Mouse (Mus musculus) frontal cortex, adult (tissue): Measurements from ENCODE around the gene Cep95.
A peak's percentile ranks its signal among the peaks of the same experiment; 100 is the strongest.

ENCODE experiments used
- ATAC-seq: cut with Nextera tagmentation; 2 replicates; pipeline ENCODE4 v1.9.2; 2017; ENCODE audit warnings: mild to moderate bottlenecking, moderate library complexity, mixed read lengths; ENCODE audit not compliant: low TSS enrichment

Gene Cep95

GRCm38 (mm10) chr11:106814601-106815320, 25.7 kb downstream of the Cep95 start:
- ATAC-seq: peak; percentile 48

- ATAC-seq: no peak; the same call in none of the 2 replicates
Observed at GRCm38 (mm10) chr11:106815331-106815730, 26.3 kb downstream of the Cep95 start.

- no peak for ATAC-seq
Observed at GRCm38 (mm10) chr11:106815761-106816160, 26.7 kb downstream of the Cep95 start.

GRCm38 (mm10) chr11:106816316-106816715, 27.3 kb downstream of the Cep95 start:
- ATAC-seq: no peak

- ATAC-seq: 0 out of 2 replicates have a peak, but pooled peaks have one; percentile 24
Observed at GRCm38 (mm10) chr11:106817156-106817555, 28.1 kb downstream of the Cep95 start.

- no peak for ATAC-seq
Observed at GRCm38 (mm10) chr11:106817808-106818207, 28.8 kb downstream of the Cep95 start.

GRCm38 (mm10) chr11:106818341-106818740, 29.3 kb downstream of the Cep95 start:
- ATAC-seq: no peak

- no peak for ATAC-seq
Observed at GRCm38 (mm10) chr11:106819595-106819994, 30.5 kb downstream of the Cep95 start.

GRCm38 (mm10) chr11:106820252-106820651, 31.2 kb downstream of the Cep95 start:
- ATAC-seq: no peak

GRCm38 (mm10) chr11:106820972-106821371, 31.9 kb downstream of the Cep95 start:
- ATAC-seq: no peak

GRCm38 (mm10) chr11:106821397-106821796, 32.3 kb downstream of the Cep95 start:
- no peak for ATAC-seq

GRCm38 (mm10) chr11:106822491-106822890, 33.4 kb downstream of the Cep95 start:
- no peak for ATAC-seq

- peak; percentile 75 for ATAC-seq
Observed at GRCm38 (mm10) chr11:106822911-106823310, 33.9 kb downstream of the Cep95 start.

- peak; percentile 50; the same call in 1 of the 2 replicates for ATAC-seq
Observed at GRCm38 (mm10) chr11:106823741-106824140, 34.7 kb downstream of the Cep95 start.

GRCm38 (mm10) chr11:106824403-106824802, 35.4 kb downstream of the Cep95 start:
- ATAC-seq: no peak; the same call in 1 of the 2 replicates

GRCm38 (mm10) chr11:106828079-106828478, 39.0 kb downstream of the Cep95 start:
- no peak for ATAC-seq

GRCm38 (mm10) chr11:106842002-106842401, 53.0 kb downstream of the Cep95 start:
- no peak for ATAC-seq

GRCm38 (mm10) chr11:106851438-106851837, 62.4 kb downstream of the Cep95 start:
- ATAC-seq: no peak
